In genomic region chr9:21450270-21450669, GRCm38 (mm10) we compare ENCODE assay signal across 11 mouse cellular contexts. TPM values are rescaled to one million over a fixed set of nuclear protein-coding genes. Genes with fewer than 3 reads are reported as not detected.
DNase-seq lines count a peak whose midpoint lies in the region; ATAC-seq lines count a peak whose summit lies in the region.
"Had no signal": no experiment of that assay in that cellular context is flagged by ENCODE, and none has a peak within 500 bp of the region (broad histone marks: within the 10 kb centered on the region; RNA-seq: fewer than 3 reads in every experiment).

No protein-coding gene starts in this region.

- H3K9ac ChIP-seq in liver, embryonic 13.5 days = no peak overlapping the region
- no peak overlapping the region for H3K9ac ChIP-seq in stomach, embryonic 16.5 days (ENCODE audit: low read length)
- H3K9ac ChIP-seq: limb, embryonic 13.5 days; midbrain, embryonic 15.5 days had no signal

- peak; percentile 95 for DNase-seq in heart, adult 11 months
- DNase-seq in heart, postnatal 4 days = no peak
- DNase-seq in liver, embryonic 13.5 days = no peak
- DNase-seq in liver = no peak
- peak; percentile 35 for DNase-seq in kidney, postnatal 10 days
- no peak for DNase-seq in right cerebral cortex, adult 2 months (ENCODE audit: low spot score in 2 of 2)
- no peak for DNase-seq in thymus, adult 18-20 months

- WGBS in liver, embryonic 13.5 days (ENCODE audit: insufficient replicate concordance) = 48% methylated on average over 3 of the region's 3 CpGs
- 65% methylated on average over 3 of the region's 3 CpGs for WGBS in stomach, embryonic 16.5 days

- no peaks in the 10 kb centered on the region for H3K9me3 ChIP-seq in liver, embryonic 13.5 days (replicated peaks)
- no peaks in the 10 kb centered on the region for H3K9me3 ChIP-seq in stomach, embryonic 16.5 days (replicated peaks; ENCODE audit: control insufficient read depth, low read length)
- H3K9me3 ChIP-seq: forebrain, embryonic 10.5 days; limb, embryonic 13.5 days; midbrain, embryonic 15.5 days had no signal

- no peak overlapping the region for H3K4me3 ChIP-seq in liver, embryonic 13.5 days (replicated peaks)
- no peak overlapping the region for H3K4me3 ChIP-seq in stomach, embryonic 16.5 days (replicated peaks; ENCODE audit: low read length)
- H3K4me3 ChIP-seq: forebrain, embryonic 10.5 days; limb, embryonic 13.5 days; midbrain, embryonic 15.5 days had no signal

- peaks cover 29% of the 10 kb centered on the region for H3K36me3 ChIP-seq in liver, embryonic 13.5 days
- H3K36me3 ChIP-seq in stomach, embryonic 16.5 days (ENCODE audit: control insufficient read depth, insufficient read depth, low read length) = no peaks in the 10 kb centered on the region
- H3K36me3 ChIP-seq: midbrain, embryonic 15.5 days had no signal

- H3K4me1 ChIP-seq in liver, embryonic 13.5 days (replicated peaks) = peaks cover 82% of the 10 kb centered on the region
- peaks cover 19% of the 10 kb centered on the region for H3K4me1 ChIP-seq in stomach, embryonic 16.5 days (ENCODE audit: control insufficient read depth, insufficient read depth, low read length)
- H3K4me1 ChIP-seq: midbrain, embryonic 15.5 days had no signal

- H3K27me3 ChIP-seq in liver, embryonic 13.5 days = no peaks in the 10 kb centered on the region
- no peaks in the 10 kb centered on the region for H3K27me3 ChIP-seq in stomach, embryonic 16.5 days (ENCODE audit: control insufficient read depth, insufficient read depth, low read length)
- H3K27me3 ChIP-seq: limb, embryonic 13.5 days; midbrain, embryonic 15.5 days had no signal

- H3K27ac ChIP-seq in liver, embryonic 13.5 days = peak overlapping the region; percentile 29; the same call in 1 of the 2 replicates
- H3K27ac ChIP-seq in stomach, embryonic 16.5 days (ENCODE audit: low read length) = peak overlapping the region; percentile 24
- H3K27ac ChIP-seq: forebrain, embryonic 10.5 days; limb, embryonic 13.5 days; midbrain, embryonic 15.5 days had no signal

- no peak for ATAC-seq in liver, embryonic 13.5 days (ENCODE audit: low read depth)
- ATAC-seq in stomach, embryonic 16.5 days (ENCODE audit: insufficient read depth, low FRiP score) = 0 out of 2 replicates have a peak, but pooled peaks have one; percentile 34
- ATAC-seq: midbrain, embryonic 15.5 days had no signal

- H3K4me2 ChIP-seq in liver, embryonic 13.5 days = no peak overlapping the region
- H3K4me2 ChIP-seq in stomach, embryonic 16.5 days (ENCODE audit: low read depth, low read length) = no peak overlapping the region
- H3K4me2 ChIP-seq: limb, embryonic 13.5 days; midbrain, embryonic 15.5 days had no signal

RNA-seq across cellular contexts. Expression of gene Dnm2, which starts 25.6 kb away (rescaled TPM):
- 10 to 100 TPM; 83.9 to 86.7 TPM for total RNA-seq in heart, postnatal 4 days (2021)
- 51.8 and 56.8 TPM in 2 replicates for polyA plus RNA-seq in liver, embryonic 13.5 days (2015; fragmentation: Nextera tagmentation; extraction: Ambion mirVana)
- 81.4 and 97.2 TPM in 2 replicates for polyA plus RNA-seq in stomach, embryonic 16.5 days (2015; fragmentation: Nextera tagmentation; extraction: Ambion mirVana)

RNA-seq across cellular contexts. Expression of gene Qtrt1, which starts 38.6 kb away (rescaled TPM):
- total RNA-seq in heart, postnatal 4 days (2021) = 10 to 100 TPM; 11.3 to 13.3 TPM
- polyA plus RNA-seq in liver, embryonic 13.5 days (2015; fragmentation: Nextera tagmentation; extraction: Ambion mirVana) = 24.3 and 28.6 TPM in 2 replicates
- 51.1 and 51.4 TPM in 2 replicates for polyA plus RNA-seq in stomach, embryonic 16.5 days (2015; fragmentation: Nextera tagmentation; extraction: Ambion mirVana)

RNA-seq across cellular contexts. Expression of gene Tmed1, which starts 59.8 kb away (rescaled TPM):
- 10 to 100 TPM; 38.6 to 46.3 TPM for total RNA-seq in heart, postnatal 4 days (2021)
- polyA plus RNA-seq in liver, embryonic 13.5 days (2015; fragmentation: Nextera tagmentation; extraction: Ambion mirVana) = 36.9 and 38.5 TPM in 2 replicates
- 78.5 and 80.6 TPM in 2 replicates for polyA plus RNA-seq in stomach, embryonic 16.5 days (2015; fragmentation: Nextera tagmentation; extraction: Ambion mirVana)

Comparison
In these comparisons a context has a peak if more than half of its experiments do, and no peak if none do; other contexts are left out.
1. DNase-seq: peak in heart, adult 11 months (single experiment) and kidney, postnatal 10 days (single experiment); none in heart, postnatal 4 days (single experiment), liver, embryonic 13.5 days (single experiment), liver (single experiment), right cerebral cortex, adult 2 months (0 of 2) and thymus, adult 18-20 months (0 of 2).